Mouse (Mus musculus) kidney, postnatal 25 days (tissue): ENCODE results near the gene Rxfp1.
A peak's percentile ranks its signal among the peaks of the same experiment; 100 is the strongest.
"Not testable (repeated sequence)": the region's sequence is repeated elsewhere in the genome, so short reads cannot be mapped to it uniquely, and the experiment has no call there.

Experiments used
- DNase-seq, 2 experiments: peaks; one replicate each; pipeline ENCODE4 v3.0.0; 2021; ENCODE audit warnings: mixed read lengths in 2 of 2

The Rxfp1 gene

GRCm38 (mm10) chr3:79737780-79738179, at the start of gene Rxfp1:
Gene Rxfp1 (minus strand): TSS chr3:79737880.
- DNase-seq = no peak

GRCm38 (mm10) chr3:79784362-79784736, 46.7 kb upstream of the Rxfp1 start:
- no peak for DNase-seq

GRCm38 (mm10) chr3:79783630-79784361, 46.1 kb upstream of the Rxfp1 start:
- no peak for DNase-seq

GRCm38 (mm10) chr3:79772701-79773100, 35.0 kb upstream of the Rxfp1 start:
- no peak for DNase-seq

- no peak for DNase-seq
These were observed 16.1 kb upstream of the Rxfp1 start for GRCm38 (mm10) chr3:79753736-79754135.

- DNase-seq = no peak
These were observed 8.9 kb upstream of the Rxfp1 start for GRCm38 (mm10) chr3:79746585-79746984.

GRCm38 (mm10) chr3:79745101-79745500, 7.4 kb upstream of the Rxfp1 start:
- no peak for DNase-seq

GRCm38 (mm10) chr3:79744415-79744814, 6.7 kb upstream of the Rxfp1 start:
- no peak for DNase-seq

- no peak for DNase-seq
These were observed 2.7 kb upstream of the Rxfp1 start for GRCm38 (mm10) chr3:79740351-79740750.

- DNase-seq = no peak
These were observed 771 bp upstream of the Rxfp1 start for GRCm38 (mm10) chr3:79738451-79738850.

- no peak for DNase-seq
These were observed 11.1 kb downstream of the Rxfp1 start for GRCm38 (mm10) chr3:79726506-79727075.

- DNase-seq = no peak
These were observed 16.8 kb downstream of the Rxfp1 start for GRCm38 (mm10) chr3:79720756-79721484.

GRCm38 (mm10) chr3:79706436-79706835, 31.2 kb downstream of the Rxfp1 start:
- DNase-seq = no peak

GRCm38 (mm10) chr3:79703135-79703534, 34.5 kb downstream of the Rxfp1 start:
- no peak for DNase-seq

- DNase-seq = no peak
These were observed 45.7 kb downstream of the Rxfp1 start for GRCm38 (mm10) chr3:79691957-79692356.

- DNase-seq = no peak
These were observed 47.5 kb downstream of the Rxfp1 start for GRCm38 (mm10) chr3:79690111-79690651.

- not testable (repeated sequence) for DNase-seq
These were observed 49.6 kb downstream of the Rxfp1 start for GRCm38 (mm10) chr3:79688101-79688500.

- DNase-seq = no peak
These were observed 54.2 kb downstream of the Rxfp1 start for GRCm38 (mm10) chr3:79683529-79683928.

- peak; percentile 51 to 53 for DNase-seq
These were observed 55.1 kb downstream of the Rxfp1 start for GRCm38 (mm10) chr3:79682351-79683132.

- DNase-seq = no peak
These were observed 61.3 kb downstream of the Rxfp1 start for GRCm38 (mm10) chr3:79676411-79676810.

GRCm38 (mm10) chr3:79674641-79675040, 63.0 kb downstream of the Rxfp1 start:
- DNase-seq = no peak

GRCm38 (mm10) chr3:79673082-79673481, 64.6 kb downstream of the Rxfp1 start:
- DNase-seq = peak; percentile 48 to 83

- no peak for DNase-seq
These were observed 65.5 kb downstream of the Rxfp1 start for GRCm38 (mm10) chr3:79672188-79672587.
